Mouse (Mus musculus) CD8-positive naive resting alpha-beta T cell, adult 2 months (primary cell): ENCODE results near the gene Gpr61.

Experiments
- DNase-seq, 2 experiments: peaks; one replicate each; pipeline ENCODE4 v3.0.0; 2022; ENCODE audit warnings: low read depth in 2 of 2, low spot score in 2 of 2

The Gpr61 gene

DNA sequence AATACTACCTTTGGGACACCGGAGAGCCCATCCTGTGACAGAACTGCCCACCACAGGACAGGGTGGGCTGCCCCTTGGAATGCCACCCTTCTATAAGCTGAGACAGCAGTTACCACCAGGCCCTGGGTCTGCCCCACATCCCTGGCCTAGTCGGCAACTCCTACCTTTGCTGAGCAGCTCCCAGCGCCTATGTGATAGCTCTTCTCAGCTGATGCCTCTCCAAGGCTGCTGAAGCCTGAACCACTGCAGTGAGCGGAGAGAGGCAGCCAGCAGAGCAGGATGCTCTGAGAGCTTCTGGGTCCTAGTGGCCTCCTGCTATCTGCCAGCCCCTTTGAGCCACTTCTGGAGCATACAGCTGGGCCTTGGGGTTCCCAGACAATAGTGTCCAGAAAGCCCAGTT, at the start of gene Gpr61:
Gpr61 (minus strand) TSS at position 227 of the 400 bp plus-strand sequence.
- no peak for DNase-seq

DNA sequence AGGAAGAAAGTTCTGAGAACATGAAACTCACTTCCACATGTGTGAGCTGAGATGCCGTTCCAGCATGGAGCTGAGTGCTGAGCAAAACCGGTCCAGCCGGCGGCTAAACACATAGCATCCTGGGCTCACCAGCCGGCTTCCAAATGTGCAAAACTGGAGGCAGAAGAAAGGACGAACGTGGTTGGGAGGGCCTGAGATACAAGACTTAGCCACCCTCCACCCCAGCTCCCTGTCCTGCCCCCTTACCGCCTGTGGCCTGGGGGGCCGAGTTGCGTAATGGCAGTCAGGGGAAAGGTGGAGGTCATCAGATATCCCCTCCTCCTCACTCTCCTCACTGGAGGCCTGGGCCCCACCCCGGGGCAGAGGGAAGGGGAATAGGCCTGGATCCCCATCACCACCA, 49.8 kb upstream of the Gpr61 start:
- no peak for DNase-seq

DNA sequence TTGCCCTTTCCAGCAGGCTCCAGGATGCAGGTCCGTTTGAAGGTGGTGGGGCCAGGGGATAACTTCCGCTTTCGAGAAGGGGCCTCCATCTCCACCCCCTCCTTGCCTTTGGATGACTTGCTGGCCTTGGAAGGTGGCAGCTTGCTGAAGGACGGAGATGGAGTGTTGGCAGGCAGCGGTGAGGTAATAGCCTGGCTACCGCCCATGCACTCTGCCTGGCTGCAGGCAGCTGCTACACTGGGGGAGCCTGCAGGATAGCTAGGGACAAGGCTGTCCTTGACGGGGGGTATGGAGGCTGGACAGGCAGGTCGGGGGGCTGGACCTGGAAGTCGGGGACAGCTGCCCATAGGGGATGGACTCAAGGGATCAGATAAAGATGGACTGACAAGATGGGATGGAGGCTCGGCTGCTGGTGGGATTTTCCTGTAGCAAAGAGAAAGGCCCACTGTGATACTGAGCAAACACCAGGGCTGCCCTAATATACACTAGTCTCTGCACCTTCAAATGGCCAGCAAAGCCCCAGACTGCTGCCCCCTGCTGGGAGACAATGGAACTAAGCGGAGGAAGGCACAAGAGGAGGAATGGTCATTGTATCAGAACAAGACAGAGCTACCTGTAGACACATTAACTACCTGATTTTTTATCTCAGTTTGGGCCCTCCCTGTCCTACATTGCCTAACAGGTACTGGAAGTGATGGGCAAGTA, 49.1 kb upstream of the Gpr61 start:
- DNase-seq = peak; percentile 75 to 79

DNA sequence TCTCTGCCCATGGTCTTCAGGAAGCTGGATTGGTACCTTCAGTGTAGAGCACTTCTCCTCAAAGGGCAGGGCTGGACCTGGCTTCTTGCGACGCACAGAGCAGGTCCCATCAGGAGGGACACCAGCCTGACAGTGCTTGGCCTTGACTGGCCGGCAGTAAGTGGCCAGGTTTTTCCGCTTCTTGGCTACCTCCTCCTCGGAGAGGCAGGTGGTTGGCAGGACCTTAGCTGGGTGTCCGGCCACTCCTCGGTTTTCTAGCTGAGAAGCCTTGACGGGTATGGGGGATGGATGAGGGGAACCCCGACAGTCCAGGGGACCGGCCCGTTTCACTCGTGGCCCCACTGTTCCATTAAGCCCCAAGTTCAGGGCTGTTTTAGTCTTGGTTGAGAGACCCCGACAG, 48.5 kb upstream of the Gpr61 start:
- no peak for DNase-seq

DNA sequence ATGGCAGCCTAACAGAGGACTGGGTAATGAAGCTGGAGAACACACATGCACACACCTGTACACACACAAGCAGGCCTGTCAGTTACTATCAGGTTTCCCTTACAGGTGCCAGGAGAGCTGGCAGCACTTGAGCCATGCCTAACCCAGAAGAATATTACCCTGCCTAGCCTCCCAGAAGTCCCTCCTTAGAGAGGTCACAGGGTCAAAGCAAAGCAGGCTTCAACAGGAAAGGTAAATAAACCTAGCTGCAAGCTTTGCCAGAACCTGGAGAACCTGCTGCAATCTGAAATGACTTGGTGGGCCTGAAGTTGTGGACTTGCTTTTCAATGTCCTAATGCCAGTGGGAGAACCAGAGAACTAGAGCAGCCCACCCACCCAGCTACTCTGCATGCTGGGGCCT, 47.8 kb upstream of the Gpr61 start:
- DNase-seq = no peak

DNA sequence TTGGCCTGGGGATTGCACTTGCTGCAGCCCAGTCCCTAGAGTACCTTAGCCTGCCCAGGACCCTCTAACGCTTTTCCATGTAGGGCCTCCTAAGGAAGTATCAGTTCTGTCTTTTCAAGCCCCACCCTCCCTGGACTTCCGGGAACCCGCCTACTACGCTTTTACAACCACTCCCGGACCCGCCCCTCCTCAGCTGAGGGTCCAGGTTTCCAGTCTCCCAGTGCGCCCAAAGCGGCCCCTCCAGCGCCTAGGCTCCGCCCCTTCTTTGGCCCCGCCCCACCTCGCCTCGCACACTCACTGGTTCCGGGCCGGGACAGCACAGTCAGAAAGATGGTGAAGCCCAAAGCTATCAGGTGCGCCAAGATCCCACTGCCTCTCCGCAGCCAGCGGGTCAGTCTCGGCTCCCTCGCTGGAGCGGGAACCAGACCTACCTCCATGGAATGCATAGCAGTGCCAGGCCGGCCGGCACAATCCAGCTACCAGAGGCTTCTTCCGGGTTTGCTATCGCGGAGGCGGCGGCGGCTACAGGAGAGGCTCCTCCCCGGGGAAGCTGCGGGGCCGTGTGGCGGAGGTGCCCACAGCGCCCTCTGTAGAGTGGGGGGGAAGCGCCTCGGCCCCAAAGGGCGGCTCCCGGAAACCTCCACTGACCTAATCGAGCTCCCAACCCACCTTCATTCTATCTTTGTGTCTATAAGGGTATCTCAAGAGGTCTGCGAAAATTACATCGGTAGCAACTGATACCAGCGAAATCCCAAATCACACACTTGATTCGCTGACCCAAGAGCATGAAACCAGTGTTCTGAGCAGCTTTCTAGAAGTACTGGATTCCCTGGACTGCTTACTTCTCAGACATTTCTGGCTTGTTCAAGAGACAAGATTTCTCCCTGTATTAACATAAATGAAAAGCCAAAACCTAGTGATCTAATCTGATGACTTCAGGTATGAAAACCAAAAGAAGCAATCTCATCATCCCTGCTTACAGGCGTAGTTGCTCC, 45.9 kb upstream of the Gpr61 start, which contains the start of gene Cyb561d1:
Cyb561d1 (minus strand) TSS at position 884 of the 995 bp plus-strand sequence.
- peak; percentile 89 to 95 for DNase-seq

DNA sequence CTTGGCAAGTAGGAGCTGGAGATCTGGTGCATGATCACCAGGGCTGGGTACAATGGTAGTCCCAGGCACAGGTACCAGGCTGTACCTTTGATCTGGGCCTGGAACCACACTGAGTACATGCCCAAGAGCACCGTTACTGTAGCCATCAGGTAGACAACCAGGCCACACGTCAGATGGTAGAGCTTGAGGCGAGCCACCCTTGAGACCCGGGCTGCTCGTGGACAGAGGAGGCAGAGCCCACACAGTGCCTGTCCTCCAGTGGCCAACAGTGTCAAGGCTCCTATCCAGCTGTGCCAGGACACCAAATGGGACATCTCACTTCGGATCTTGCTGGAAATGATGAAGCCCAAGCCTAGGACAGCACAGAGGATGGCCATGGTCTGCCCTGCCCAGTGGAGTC, 44.5 kb upstream of the Gpr61 start:
- no peak for DNase-seq

DNA sequence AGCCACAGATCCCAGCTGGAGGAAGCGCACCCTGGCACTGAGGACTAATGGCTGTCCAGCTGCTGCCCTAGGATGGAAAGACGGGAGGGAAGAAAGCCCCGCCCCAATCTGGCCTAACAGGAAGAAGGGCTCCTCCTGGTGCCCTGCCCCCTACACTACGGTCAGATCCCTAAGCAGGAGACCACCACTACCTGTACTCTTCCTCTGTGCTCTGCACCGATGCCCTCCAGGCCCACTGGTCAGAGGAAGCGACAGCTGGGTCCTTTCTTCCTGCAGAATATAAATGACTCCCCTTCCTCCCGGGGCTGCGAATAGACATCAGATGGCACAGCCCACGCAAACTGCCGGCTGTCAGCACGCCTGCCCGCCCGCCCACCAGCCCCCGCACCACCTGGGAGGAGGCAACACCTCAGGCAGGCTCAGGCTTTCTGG, 42.4 kb upstream of the Gpr61 start:
- no peak for DNase-seq

DNA sequence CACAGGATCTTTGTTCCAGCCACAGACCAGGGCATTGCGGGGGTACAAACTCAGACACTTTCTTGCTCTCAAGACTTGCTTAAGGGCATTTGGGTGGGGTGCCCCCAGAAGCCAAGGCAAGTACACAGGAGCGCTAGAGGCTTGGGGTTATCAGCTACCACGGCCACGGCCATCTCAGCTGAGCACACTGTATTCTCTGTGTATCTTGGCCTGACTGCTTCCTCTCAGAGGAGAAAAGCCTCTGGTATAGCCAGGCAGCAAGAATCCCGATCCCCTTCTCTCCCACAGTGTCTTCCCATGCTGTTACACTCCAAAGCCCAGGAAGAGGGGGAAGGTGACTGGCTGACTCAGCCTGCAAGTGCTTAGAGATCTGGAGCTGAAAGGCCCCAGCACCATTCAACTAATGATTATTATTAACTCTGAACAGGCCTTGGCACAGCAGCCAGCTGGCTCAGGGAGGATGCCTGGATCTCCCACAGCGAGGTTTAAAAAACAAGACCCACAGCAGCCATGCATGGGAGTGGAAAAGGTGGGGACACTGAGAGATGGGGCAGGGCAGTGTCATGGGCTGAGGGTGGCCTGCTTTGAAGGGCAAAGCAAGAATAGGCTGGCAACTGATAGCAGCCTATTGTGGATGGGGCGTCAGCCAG, 41.4 kb upstream of the Gpr61 start:
- DNase-seq = no peak

DNA sequence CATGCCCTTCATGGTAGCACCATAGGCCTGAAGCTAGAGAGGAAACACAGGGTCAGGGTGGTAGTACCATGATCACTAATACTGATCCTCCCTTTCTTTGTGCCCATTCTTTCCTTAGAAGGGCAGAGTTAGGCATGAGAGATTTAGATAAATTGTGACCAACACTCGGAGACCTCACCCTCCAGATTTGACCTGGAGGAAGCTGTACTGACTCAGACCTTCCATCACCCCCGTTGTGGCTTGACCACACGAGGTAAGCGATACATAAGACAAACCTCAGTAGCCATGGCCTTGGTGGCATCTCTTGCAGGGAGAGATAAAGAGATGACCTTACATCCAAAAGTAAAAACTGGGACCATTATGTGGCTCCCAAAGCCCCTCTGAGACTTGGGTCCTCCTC, 40.6 kb upstream of the Gpr61 start:
- no peak for DNase-seq

DNA sequence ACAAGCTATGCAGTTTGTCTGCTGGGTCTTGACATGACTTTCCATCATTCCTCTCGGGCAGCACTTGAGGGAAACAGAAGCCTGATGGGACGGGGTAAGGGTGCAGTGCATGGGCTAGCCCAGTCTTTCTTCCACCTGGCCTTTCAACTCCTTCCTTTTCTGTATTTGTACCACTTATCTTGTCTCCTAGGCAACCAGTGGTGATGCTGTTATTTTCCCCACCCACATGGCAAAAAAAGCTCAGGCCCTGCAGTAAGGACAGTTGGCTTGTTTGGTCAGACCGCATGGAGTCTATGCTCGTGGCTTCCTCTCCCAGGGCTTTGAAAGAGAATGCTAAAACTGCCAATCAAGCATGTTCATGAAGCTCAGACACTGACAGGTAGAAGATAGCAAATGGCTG, 39.0 kb upstream of the Gpr61 start:
- no peak for DNase-seq

DNA sequence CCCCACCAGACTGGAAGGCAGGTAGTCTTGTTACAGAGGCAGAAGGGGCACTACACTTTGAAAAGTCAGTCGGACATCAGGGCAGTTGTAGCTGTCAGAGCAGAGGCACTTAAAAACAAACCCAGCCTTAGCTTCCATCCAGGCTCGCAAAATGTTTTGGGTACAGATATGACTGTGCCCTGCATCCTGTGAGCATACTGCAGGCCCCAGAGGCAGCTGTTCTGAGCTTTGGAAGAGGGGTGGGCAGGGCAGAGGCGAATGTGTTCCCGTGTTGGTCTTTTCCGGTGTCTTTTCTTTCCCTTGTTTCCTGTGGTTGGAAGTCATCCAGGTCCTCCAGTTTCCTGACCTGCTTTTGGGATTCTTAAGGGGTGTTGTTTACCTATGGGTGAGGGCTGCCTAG, 35.2 kb upstream of the Gpr61 start:
- no peak for DNase-seq

DNA sequence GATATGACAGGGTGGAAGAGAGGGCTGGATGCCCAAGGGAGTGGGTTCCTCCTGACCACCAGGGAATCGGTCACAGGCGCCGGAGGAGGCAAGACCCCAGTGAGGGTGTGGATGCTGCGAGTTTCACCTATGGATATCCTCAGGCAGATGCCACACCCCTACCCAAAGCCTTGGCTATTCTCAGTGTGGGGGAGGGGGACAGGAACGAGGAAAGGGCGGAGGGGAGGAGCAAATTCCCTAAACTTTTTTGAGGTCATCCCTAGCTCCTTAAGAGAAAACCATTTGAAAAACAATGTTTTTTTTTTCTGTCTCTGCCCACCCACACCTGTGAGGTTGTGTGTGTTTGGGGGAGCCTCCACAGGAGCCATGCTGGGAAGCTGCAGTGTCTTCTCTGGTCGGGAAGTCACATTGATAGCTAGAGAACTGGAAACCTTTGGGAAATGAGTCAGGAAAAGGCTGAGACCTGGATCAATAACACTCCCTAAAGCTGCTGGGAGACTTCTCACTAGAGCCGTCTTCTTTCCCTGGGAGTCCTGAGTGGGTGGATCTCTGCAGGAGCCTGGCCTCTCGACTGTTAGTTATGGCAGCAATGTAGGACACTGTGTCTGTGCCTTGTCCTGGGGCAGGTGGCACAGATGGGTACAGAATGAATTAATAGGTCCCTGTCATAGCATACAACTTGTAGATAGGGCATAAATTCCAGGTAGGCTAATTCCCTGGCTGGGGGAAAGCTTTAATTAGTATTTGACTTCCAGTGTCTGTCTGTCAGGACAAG, 34.2 kb upstream of the Gpr61 start:
- DNase-seq = no peak

DNA sequence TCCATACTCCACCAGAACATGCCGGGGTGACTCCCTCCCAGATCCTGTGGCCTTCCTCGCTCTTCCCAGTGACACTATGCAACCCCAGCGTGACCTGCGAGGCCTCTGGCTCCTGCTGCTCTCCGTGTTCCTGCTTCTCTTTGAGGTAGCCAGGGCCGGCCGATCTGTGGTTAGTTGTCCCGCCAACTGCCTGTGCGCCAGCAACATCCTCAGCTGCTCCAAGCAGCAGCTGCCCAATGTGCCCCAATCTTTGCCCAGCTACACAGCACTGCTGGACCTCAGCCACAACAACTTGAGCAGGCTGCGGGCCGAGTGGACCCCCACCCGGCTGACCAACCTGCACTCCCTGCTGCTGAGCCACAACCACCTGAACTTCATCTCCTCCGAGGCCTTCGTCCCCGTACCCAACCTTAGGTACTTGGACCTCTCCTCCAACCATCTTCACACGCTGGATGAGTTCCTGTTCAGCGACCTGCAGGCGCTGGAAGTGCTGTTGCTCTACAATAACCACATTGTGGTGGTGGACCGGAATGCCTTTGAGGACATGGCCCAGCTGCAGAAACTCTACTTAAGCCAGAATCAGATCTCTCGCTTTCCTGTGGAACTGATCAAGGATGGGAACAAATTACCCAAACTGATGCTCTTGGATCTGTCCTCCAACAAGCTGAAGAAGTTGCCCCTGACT, 32.6 kb upstream of the Gpr61 start:
- DNase-seq = no peak

DNA sequence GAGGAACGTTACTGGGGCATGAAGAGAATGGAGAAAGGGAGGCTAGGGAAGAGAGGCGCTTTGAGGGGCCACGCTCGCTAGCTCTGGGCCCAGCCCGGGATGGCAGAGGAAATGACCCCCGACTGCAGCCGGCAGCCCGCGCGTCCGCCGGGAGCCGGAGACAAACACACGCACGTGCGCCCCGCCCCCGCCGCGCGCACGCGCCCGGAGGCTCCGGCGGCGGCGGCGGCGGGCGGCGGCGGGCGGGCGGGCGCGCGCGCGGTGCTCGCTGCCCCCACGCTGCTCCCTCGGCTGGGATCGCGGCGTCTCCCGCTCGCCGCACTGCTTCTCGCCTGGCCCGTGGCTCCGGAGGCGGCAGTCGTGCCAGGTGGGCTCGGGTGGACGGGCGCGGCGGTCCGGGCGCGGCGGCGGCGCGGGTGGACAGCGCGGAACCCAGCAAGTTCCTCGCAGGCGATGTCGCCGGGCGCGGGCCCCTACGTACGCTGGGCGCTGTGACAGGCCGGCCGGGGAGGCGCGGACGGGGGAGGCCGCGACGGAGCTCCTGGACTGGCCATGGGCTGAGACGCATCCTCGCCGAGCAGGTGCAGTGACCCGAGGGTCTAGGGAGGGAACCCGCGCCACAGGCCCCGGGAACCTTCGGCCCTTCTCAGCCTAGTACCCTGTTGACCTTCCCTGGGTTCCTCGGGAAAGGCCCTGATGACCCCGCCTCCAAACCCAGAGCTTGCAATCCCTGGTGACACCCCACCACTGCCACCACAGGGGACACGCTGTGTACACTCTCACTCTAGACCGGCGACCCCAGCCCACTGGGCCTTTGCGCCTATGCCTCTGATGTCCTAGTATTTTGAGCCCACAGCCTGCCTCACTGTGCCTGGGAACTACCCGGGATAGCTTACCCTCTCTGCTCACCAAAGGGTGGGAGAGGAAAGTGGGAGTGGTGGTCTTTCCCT, 31.7 kb upstream of the Gpr61 start, which contains the start of gene Amigo1:
Amigo1 (plus strand) TSS at position 238 of the 950 bp plus-strand sequence.
- peak in 1 of 2 experiments; percentile 18 for DNase-seq

DNA sequence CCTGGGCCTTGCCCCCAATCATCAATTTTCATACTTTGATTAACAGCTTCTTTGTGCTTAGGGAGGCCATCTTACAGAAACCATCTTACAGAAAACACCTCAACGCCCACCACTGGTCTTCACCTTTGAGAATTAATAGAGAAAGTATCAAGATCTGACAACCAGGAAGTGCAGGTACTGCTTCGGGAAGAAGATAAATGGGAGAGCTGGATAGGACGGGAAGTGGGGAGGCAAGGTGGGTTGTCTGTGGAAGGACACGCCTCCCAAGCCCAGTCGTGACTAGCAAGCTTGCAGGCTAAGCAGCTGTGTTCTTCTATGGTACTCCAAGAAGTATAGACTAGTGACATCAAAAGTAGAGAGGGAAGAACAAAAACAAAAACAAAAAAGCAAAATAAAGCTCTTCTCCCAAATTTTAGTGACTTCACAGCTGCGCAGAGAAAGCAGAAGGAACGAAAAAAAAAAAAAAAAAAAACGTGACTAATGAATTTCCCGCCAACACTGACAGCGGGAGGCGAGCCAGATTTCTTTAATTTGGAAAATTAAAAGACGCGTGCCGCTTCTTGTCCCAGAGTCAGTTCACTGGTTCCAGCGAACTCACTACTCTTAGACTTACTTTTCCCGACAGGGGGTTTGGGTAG, 30.9 kb upstream of the Gpr61 start:
- no peak for DNase-seq

DNA sequence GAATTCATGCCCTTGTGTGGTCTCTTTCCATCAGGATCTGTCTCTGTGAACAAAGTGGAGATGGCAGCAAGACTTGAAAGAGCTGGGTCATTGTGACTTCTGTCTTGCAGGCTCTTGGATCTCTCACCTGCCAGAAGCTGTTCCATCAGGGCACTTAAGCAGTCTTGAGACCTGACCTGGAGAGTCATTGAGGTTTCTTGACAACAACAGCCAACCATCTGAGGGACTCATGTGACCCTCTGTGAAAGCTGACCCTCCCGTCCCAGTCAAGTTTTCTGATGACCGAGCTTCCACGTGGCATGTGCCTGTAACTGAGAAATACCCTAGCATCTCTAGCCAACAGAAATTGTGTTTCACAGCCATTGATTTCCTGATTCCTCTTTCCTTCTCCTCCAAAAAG, 30.1 kb upstream of the Gpr61 start:
- no peak for DNase-seq

DNA sequence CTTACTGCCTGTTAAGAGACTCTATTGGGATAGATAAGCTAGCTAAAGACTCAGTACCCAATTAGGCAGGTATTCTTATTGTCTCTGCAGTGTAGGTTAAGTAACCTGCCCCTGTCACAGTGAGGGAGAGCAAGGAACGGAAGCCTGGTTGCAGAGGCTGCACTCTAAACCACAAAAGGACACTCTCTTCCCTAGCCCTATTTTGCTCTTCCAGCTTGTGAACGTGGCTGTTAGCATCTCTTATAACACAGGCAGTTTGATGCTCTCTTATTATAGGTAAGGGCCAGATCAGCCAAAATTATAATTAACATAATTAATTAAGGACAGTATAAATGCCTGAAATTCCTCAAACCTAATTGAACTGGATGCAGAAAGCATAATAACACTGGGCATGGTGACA, 25.8 kb upstream of the Gpr61 start:
- DNase-seq = no peak
